Mouse (Mus musculus) left cerebral cortex, postnatal 25 days (tissue): ENCODE measurements around the gene Gal3st3. TPM values are rescaled to one million over a fixed set of nuclear protein-coding genes. Genes with fewer than 3 reads are reported as not detected.
A peak's percentile ranks its signal among the peaks of the same experiment; 100 is the strongest.

Source experiments
- DNase-seq, 2 experiments: peaks; one replicate each; pipeline ENCODE4 v3.0.0; 2022; ENCODE audit warnings: low spot score in 2 of 2, mixed read lengths in 1 of 2
- intact Hi-C: fragments of 180-260 bp; cut with DNase I; formaldehyde crosslinking; loops from one replicate; pipeline ENCODE4 v1.15.1; 2025
- total RNA-seq, 2 experiments: library from RNA; stranded (reverse); gene quantifications; 2 replicates each; pipeline ENCODE4 v1.2.3; 2021

Gal3st3 gene
- 10 to 100 TPM; 84.3 to 92.4 TPM for total RNA-seq

DNA sequence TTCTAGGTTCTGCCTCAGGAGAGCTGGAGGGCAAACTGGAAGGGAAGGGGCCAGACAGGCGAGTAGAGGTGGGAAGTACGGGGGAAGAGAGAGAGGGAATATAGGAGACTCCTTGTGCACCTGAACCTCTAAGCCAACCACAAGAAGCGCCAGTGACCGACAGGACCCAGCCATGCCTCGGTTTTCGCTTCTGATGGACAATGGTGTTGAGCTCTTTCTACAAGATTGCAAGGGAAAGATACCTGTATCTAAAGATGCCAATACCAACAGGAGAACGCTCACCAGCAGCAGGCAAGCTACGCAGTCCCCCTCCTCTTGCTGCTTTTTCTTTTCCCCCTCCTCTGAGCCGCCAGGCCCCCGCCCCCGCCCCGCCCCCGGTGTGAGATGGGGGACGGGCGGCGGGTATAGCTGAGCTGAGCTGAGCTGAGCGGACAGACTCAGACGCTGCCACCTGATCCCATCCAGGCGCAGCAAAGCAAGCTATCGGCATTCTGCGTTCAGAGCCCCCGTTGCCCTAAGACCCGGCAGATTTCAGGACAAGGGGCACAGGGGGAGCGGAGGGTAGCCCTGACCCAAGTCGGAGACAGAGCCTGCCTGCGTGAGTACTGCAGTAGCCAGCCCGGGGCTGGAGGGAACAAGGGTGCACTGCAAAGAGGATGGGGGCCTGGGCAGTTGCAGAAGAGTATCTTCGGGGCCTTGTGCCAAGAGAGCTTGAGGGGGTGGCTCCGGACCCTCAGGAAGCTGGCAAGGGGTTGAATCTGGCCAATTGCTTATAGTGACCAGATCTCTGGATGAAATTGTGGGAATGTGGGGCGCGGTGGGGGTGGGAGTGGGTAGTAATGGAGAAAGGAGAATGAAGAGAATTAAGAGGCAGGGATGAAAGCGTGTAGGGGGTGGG lies at the start of gene Gal3st3:
Gene Gal3st3 (plus strand): TSS at position 429 of the 898 bp plus-strand sequence.
- intact Hi-C loops, result loop anchor here (2.0 to 5.0 kb wide), 2 partner anchors 69 to 193 kb away; partner anchors contain the start of genes Banf1, Cfl1 and Eif1ad
- DNase-seq, result peak; percentile 62 to 69

DNA sequence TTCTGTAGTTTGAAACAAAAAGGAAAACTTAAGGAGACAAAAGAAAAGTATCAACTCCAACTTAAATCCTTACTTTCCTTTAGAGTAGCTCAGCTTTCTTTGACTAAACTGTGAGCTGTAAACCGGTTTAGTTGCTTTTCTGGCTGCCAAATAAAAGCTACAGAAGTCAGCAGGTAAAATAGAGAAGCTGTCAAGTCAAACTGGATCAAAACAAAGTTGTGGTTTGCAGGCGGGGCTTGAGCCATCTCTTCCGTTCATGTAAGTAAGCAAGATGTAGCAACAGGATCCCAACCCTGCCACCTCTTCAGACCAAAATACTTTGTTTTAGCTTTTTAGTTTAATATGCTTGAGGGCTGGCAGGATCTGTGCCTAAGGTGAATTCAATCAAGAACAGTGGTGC lies 41.0 kb upstream of the Gal3st3 start:
- intact Hi-C loops, result loop anchor here (5.0 kb wide), 1 partner anchor 45 kb away; no protein-coding TSS in a partner anchor

GRCm38 (mm10) chr19:5267015-5267414 lies 31.1 kb upstream of the Gal3st3 start:
- no peak for DNase-seq
- intact Hi-C loops, result no loop called here

More for the DNA sequence above, 41.0 kb upstream of the Gal3st3 start:
- no peak for DNase-seq

- intact Hi-C loops, result no loop called here
These were observed 30.1 kb upstream of the Gal3st3 start for GRCm38 (mm10) chr19:5268017-5268416.

GRCm38 (mm10) chr19:5268875-5269274 lies 29.3 kb upstream of the Gal3st3 start:
- intact Hi-C loops, result no loop called here
- DNase-seq, result no peak

More at GRCm38 (mm10) chr19:5268017-5268416, 30.1 kb upstream of the Gal3st3 start:
- no peak for DNase-seq

DNA sequence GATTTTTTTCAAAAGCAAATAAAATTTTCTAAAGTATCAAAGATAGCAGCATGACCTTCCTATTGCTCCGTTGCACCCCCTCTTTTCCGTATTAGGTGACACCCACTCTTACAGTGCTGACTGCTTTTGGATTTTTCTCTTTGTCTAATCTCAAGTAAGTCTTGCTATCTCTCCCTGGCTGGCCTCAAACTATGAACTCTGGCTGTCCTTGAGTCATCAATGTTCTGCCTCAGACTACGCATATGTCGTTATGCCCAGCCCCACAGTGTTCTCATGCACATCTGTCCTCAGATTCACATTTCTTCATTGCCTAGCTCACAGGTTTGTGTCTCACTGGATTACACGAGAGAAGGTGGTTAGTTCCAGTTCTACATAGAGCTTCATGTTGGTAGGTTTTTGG lies 28.7 kb upstream of the Gal3st3 start:
- intact Hi-C loops, result no loop called here
- DNase-seq, result no peak

- no peak for DNase-seq
- intact Hi-C loops, result loop anchor here (5.0 kb wide), 1 partner anchor 74 kb away; no protein-coding TSS in a partner anchor
These were observed 26.7 kb upstream of the Gal3st3 start for GRCm38 (mm10) chr19:5271430-5271829.

DNA sequence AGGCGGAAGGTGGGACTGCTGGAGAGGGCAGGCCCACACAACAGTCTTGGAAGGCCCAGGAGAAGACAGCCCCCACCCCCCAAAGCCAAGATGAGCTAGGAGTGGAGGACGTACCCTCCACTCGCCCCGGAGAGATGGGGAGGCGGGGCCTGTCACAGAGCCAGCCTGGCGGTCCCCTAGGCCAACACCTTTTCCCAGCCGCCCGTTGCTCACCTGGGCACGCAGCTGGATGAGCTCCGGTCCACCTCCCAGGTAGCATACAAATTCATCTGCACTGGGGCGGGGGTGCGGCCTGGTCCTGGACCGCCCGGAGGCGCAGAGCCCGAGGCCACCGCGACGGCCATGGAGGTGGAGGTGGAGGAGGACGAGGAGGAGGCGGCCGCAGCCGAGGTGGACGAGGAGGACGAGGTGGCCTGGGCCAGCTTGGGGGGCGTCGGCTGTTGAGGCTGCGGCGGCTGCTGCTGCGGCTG lies 25.8 kb upstream of the Gal3st3 start:
- peak; percentile 21 to 23 for DNase-seq
- intact Hi-C loops, result loop anchor here (5.0 kb wide), 1 partner anchor 75 kb away; no protein-coding TSS in a partner anchor

- peak; percentile 87 to 89 for DNase-seq
- intact Hi-C loops, result loop anchor here (1.0 to 5.0 kb wide), 2 partner anchors 22 to 76 kb away; partner anchors contain the start of gene Sf3b2
These were observed 25.1 kb upstream of the Gal3st3 start, which contains the start of gene Pacs1 for GRCm38 (mm10) chr19:5272801-5273733. Pacs1 (minus strand) TSS chr19:5273119.

DNA sequence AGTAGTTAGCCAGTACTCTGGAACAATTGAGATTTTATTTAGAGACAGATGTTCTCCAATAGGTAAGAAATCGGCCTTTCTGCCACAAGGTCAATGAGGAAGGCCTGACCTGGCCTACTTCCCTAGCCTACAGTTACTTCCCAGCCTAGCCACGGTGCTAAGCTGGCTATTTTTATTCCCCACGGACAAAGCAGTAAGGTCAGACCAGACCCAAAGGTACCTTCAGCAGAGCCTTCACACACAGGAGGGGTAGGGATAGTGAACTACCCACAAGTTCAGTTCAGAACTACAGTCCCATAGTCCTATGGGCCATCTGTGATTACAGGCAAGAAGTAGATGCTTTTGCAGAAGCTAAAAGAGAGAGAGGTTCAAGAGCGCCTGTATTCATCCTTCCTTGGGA lies 24.2 kb upstream of the Gal3st3 start:
- intact Hi-C loops, result loop anchor here (1.0 to 5.0 kb wide), 2 partner anchors 21 to 77 kb away; partner anchors contain the start of gene Sf3b2
- no peak for DNase-seq

- intact Hi-C loops, result loop anchor here (5.0 kb wide), 1 partner anchor 77 kb away; no protein-coding TSS in a partner anchor
- no peak for DNase-seq
These were observed 23.5 kb upstream of the Gal3st3 start for GRCm38 (mm10) chr19:5274641-5275040.

- no peak for DNase-seq
- intact Hi-C loops, result no loop called here
These were observed 22.4 kb upstream of the Gal3st3 start for GRCm38 (mm10) chr19:5275736-5276135.

DNA sequence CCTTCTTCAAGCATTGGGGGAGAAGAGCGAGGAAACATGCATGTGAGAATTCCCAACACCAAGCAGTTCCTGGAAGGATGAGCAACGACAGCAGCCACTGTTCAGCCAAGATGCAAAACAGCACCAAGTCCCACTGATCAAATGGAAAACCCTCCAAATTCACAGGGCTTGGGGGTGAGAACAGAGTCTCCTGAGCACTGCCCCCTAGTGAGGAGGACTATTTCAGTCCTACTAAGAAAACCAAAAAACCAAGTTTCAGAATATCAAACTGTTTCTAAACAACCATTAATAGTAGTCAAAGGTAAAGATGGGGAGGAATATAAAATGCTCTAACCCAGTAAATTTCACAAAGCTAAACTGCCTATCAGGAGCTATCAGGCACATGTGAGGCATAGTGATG lies 21.6 kb upstream of the Gal3st3 start:
- intact Hi-C loops, result no loop called here

GRCm38 (mm10) chr19:5277140-5277539 lies 21.0 kb upstream of the Gal3st3 start:
- intact Hi-C loops, result no loop called here
- DNase-seq, result no peak

More for the DNA sequence above, 21.6 kb upstream of the Gal3st3 start:
- no peak for DNase-seq

DNA sequence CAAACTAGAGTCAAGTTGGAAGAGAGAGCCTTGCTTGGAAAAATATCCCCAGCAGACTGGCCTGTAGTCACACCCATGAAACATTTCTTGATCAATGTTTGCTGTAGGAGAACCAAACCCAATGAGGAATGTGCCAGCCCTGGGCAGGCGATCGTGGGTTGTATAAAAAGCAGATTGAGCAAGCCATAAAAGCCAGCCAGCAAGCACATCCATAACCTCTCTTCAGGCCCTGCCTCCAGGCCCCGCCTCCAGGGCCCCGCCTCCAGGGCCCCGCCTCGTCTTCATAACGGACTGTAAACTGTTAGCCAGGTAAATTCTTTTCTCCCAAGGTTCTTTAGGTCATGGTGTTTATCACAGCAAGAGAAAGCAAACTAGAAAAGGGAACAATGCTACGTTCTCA lies 19.8 kb upstream of the Gal3st3 start:
- no peak for DNase-seq
- intact Hi-C loops, result no loop called here

- intact Hi-C loops, result loop anchor here (1.0 to 5.0 kb wide), 2 partner anchors 22 to 72 kb away; partner anchors contain the start of genes Banf1, Eif1ad and Pacs1
- peak; percentile 98 to 100 for DNase-seq
These were observed 3.0 kb upstream of the Gal3st3 start, which contains the start of gene Sf3b2 for GRCm38 (mm10) chr19:5294972-5295735. Sf3b2 (minus strand) TSS chr19:5295455.

GRCm38 (mm10) chr19:5295736-5296075 lies 2.4 kb upstream of the Gal3st3 start:
- no peak for DNase-seq
- intact Hi-C loops, result loop anchor here (1.0 to 5.0 kb wide), 3 partner anchors 22 to 195 kb away; partner anchors contain the start of genes Banf1, Cfl1, Eif1ad and Pacs1

- intact Hi-C loops, result loop anchor here (2.0 to 5.0 kb wide), 2 partner anchors 71 to 194 kb away; partner anchors contain the start of genes Banf1, Cfl1 and Eif1ad
- peak; percentile 68 to 93 for DNase-seq
These were observed 1.5 kb upstream of the Gal3st3 start for GRCm38 (mm10) chr19:5296630-5297029.
